Mouse (Mus musculus): ENCODE results near the gene Katnb1. TPM values are rescaled to one million over a fixed set of nuclear protein-coding genes. Genes with fewer than 3 reads are reported as not detected.

Katnb1 gene
- total and polyA plus RNA-seq, 3 experiments, result 9.8 to 19.8 (median 13.1) TPM

DNA sequence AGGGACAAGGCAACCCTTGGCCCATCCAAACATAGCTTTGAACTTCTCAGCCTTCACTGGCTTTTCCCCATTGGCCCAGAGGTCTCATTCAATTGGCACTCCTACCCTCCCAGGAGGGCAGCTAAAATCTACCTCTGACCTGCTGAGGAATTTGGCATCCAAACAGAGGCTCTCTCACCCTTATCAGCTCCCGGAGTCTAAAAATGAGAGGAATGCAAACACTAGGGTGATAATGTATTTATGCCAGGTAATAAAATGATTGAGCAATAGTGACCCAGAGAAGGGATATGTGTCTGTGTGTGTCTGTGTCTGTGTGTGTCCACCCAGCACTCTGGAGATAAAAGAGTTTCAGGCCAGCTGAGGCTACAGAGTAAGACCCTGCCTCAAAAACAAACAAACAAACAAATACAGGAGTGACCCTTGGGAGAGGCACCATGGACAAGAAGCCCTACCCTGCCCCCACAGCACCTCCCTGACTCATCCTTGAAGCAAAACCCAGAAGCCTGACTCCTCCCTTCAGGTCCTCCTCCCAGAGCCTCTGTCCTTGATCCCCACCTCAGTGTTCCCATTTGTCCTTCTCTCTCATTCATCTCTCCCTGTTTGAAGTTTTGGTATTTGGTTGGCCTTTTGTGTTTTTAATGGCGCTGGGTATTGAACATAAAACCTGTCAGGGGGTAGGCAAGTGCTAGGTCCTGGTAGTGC, 65.2 kb downstream of the Katnb1 start:
- H3K4me3 ChIP-seq (replicated peaks in 1 of 3; ENCODE audit: low read depth in 2 of 3, low read length in 2 of 3, poor library complexity in 1 of 3), result no peak overlapping the region
- no peaks in the 10 kb centered on the region for H3K27me3 ChIP-seq (replicated peaks)
- in situ Hi-C loops (cut with MboI; ENCODE audit: low pct_ligation_motif_present, low pct_unique_long_range_greater_than_20kb, low sequenced_read_pairs), result no loop called here
- no peak overlapping the region for H3K9ac ChIP-seq (ENCODE audit: insufficient read depth, low read depth)
- dilution Hi-C loops (cut with MboI; ENCODE audit: extremely low pct_ligation_motif_present, extremely low pct_unique_long_range_greater_than_20kb, low sequenced_read_pairs), result no loop called here
- H3K9me3 ChIP-seq (replicated peaks; ENCODE audit: low read length), result peaks cover 3% of the 10 kb centered on the region
- H3K27ac ChIP-seq (ENCODE audit: insufficient read depth, low read depth), result no peak overlapping the region
- TF ChIP-seq PAX5 (IDR thresholded peaks at IDR 0.05; ENCODE audit: low read length) (no peak), USF1 (IDR thresholded peaks at IDR 0.05; ENCODE audit: low read depth, low read length) (no peak), HCFC1 (IDR thresholded peaks at IDR 0.05; ENCODE audit: low read depth, low read length) (no peak), MAZ (IDR thresholded peaks at IDR 0.05; ENCODE audit: low read depth, low read length) (no peak), NELFE (IDR thresholded peaks at IDR 0.05; ENCODE audit: low read depth, low read length) (no peak), SMC3 (IDR thresholded peaks at IDR 0.05; ENCODE audit: low read depth, low read length) (no peak), BHLHE40 (IDR thresholded peaks at IDR 0.05; ENCODE audit: low read depth, low read length) (no peak), POLR2AphosphoS2 (IDR thresholded peaks at IDR 0.05; ENCODE audit: low read depth, low read length) (no peak)
- H3K4me2 ChIP-seq (ENCODE audit: insufficient read depth, low read depth, poor library complexity, severe bottlenecking), result no peak overlapping the region
- H3K36me3 ChIP-seq (replicated peaks in 1 of 2; ENCODE audit: control insufficient read depth in 1 of 2, insufficient read depth in 1 of 2, low read length in 1 of 2), result no peaks in the 10 kb centered on the region
- peaks cover 3 to 20% of the 10 kb centered on the region in 2 experiments for H3K4me1 ChIP-seq (ENCODE audit: control insufficient read depth in 1 of 2, insufficient read depth in 2 of 2)
- H3K79me2 ChIP-seq (replicated peaks; ENCODE audit: control insufficient read depth, extremely low read depth, insufficient read depth, poor library complexity, severe bottlenecking), result no peaks in the 10 kb centered on the region
- DNase-seq (ENCODE audit: extremely low read depth), result no peak

DNA sequence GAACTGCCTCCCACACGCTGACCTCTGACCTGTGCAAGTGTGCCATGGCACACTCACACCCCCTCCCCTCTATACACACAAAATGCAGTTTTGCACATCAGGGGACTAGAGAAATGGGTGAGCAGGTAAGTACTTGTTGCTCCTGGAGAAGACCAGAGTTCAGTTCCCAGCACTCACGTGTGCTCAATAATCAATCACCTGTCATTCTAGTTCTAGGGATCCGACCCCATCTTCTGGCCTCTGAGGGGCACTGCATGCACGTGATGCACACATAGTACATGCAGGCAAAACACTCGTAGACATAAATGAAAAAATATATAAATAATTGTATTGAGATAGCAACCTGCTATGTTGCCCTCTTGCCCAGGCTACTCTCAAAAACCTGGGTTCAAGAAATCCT, 65.9 kb downstream of the Katnb1 start:
- TF ChIP-seq POLR2A (IDR thresholded peaks at IDR 0.05; ENCODE audit: low read depth, low read length) (no peak), EP300 (IDR thresholded peaks at IDR 0.05; ENCODE audit: low read length) (no peak), CHD1 (IDR thresholded peaks at IDR 0.05; ENCODE audit: low read depth, low read length) (no peak), CHD2 (IDR thresholded peaks at IDR 0.05; ENCODE audit: low read length) (no peak), MAX (IDR thresholded peaks at IDR 0.05; ENCODE audit: low read length) (no peak), GABPA (IDR thresholded peaks at IDR 0.05; ENCODE audit: insufficient replicate concordance, low read depth, low read length) (no peak), MEF2A (IDR thresholded peaks at IDR 0.05; ENCODE audit: borderline replicate concordance, low read depth, low read length) (no peak), ZMIZ1 (IDR thresholded peaks at IDR 0.05; ENCODE audit: low read depth, low read length) (no peak), POLR2AphosphoS2 (IDR thresholded peaks at IDR 0.05; ENCODE audit: low read depth, low read length) (no peak), JUN (IDR thresholded peaks at IDR 0.05; ENCODE audit: insufficient read depth, low read depth, low read length) (no peak), MAZ (IDR thresholded peaks at IDR 0.05; ENCODE audit: low read depth, low read length) (no peak), ELF1 (IDR thresholded peaks at IDR 0.05; ENCODE audit: low read depth, low read length) (no peak), TBP (conservative IDR thresholded peaks at IDR 0.05; ENCODE audit: low read depth, low read length) (no peak), IRF4 (IDR thresholded peaks at IDR 0.05; ENCODE audit: low read depth, low read length) (no peak), ZNF384 (IDR thresholded peaks at IDR 0.05; ENCODE audit: low read depth, low read length) (no peak)
- DNase-seq (ENCODE audit: extremely low read depth), result no peak
- no peaks in the 10 kb centered on the region for H3K36me3 ChIP-seq (replicated peaks in 1 of 2; ENCODE audit: control insufficient read depth in 1 of 2, insufficient read depth in 1 of 2, low read length in 1 of 2)
- no peak overlapping the region for H3K9ac ChIP-seq (ENCODE audit: insufficient read depth, low read depth)
- peaks cover 3 to 13% of the 10 kb centered on the region in 2 experiments for H3K4me1 ChIP-seq (ENCODE audit: control insufficient read depth in 1 of 2, insufficient read depth in 2 of 2)
- no peak overlapping the region for H3K4me2 ChIP-seq (ENCODE audit: insufficient read depth, low read depth, poor library complexity, severe bottlenecking)
- dilution Hi-C loops (cut with MboI; ENCODE audit: extremely low pct_ligation_motif_present, extremely low pct_unique_long_range_greater_than_20kb, low sequenced_read_pairs) (no loop called here), in situ Hi-C loops (cut with MboI; ENCODE audit: low pct_ligation_motif_present, low pct_unique_long_range_greater_than_20kb, low sequenced_read_pairs) (no loop called here)
- H3K9me3 ChIP-seq (replicated peaks; ENCODE audit: low read length), result peaks cover 3% of the 10 kb centered on the region
- H3K4me3 ChIP-seq (replicated peaks in 1 of 3; ENCODE audit: low read depth in 2 of 3, low read length in 2 of 3, poor library complexity in 1 of 3), result no peak overlapping the region
- H3K27me3 ChIP-seq (replicated peaks), result no peaks in the 10 kb centered on the region
- H3K79me2 ChIP-seq (replicated peaks; ENCODE audit: control insufficient read depth, extremely low read depth, insufficient read depth, poor library complexity, severe bottlenecking), result no peaks in the 10 kb centered on the region
- H3K27ac ChIP-seq (ENCODE audit: insufficient read depth, low read depth), result no peak overlapping the region
